Mouse (Mus musculus): ENCODE measurements around the gene Nfkbib. TPM values are rescaled to one million over a fixed set of nuclear protein-coding genes. Genes with fewer than 3 reads are reported as not detected.

Gene Nfkbib
- polyA plus RNA-seq, 1 experiment: 34.0 TPM

DNA sequence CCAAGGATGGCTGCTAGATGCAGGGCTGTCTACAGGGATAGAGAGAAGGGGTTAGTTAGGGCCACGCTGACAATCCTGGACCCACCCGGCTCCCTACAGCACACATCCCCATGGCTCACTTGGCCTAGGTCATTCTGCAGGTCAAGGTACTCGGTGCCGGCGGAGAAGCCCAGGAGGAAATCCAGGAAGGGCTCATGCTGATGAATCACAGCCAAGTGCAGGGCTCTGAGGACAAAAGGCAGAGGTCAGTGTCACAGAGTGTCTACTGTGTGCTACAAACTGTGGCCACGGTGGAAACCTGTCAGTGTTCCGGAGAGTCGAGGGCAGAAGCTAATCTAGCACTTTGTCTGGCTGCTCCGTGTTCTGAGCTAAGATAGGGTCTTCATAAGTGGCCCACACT, 5.4 kb downstream of the Nfkbib start:
- Histone ChIP-seq H3K27ac (ENCODE audit: insufficient read depth, low read length) (no peak overlapping the region), H3K4me3 (ENCODE audit: insufficient read depth, low read length) (no peak overlapping the region), H3K4me1 (ENCODE audit: control insufficient read depth, insufficient read depth, low read length) (peaks cover 3% of the 10 kb centered on the region; the same call in 1 of the 2 replicates)
- no peak for TF ChIP-seq CTCF (IDR thresholded peaks at IDR 0.05; ENCODE audit: extremely low read depth, insufficient read depth, low read length)
- no peak for TF ChIP-seq POLR2A (IDR thresholded peaks at IDR 0.05; ENCODE audit: extremely low read depth, insufficient read depth, low read length)

DNA sequence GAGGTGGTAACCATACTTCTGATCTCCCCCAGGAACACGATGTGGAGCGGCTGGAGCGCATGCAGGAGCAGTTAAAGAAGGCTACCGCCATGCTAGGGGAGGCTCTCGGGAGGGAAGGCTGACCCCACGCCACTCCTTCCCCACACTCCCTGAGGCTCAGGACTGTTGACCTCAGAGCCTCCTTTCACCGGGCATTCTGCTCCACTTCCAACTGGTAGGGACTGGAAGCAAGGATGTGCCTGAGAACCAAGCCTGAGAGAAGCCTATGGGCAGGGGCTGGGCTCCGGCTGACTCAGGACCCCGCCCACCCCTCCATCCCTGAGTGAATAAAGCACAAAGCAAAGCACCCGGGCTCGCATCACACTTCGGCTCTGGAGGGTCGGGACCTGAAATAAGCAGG, 8.7 kb downstream of the Nfkbib start:
- TF ChIP-seq CTCF (IDR thresholded peaks at IDR 0.05; ENCODE audit: extremely low read depth, insufficient read depth, low read length) (no peak), POLR2A (IDR thresholded peaks at IDR 0.05; ENCODE audit: extremely low read depth, insufficient read depth, low read length) (no peak)
- Histone ChIP-seq H3K4me3 (ENCODE audit: insufficient read depth, low read length) (no peak overlapping the region), H3K27ac (ENCODE audit: insufficient read depth, low read length) (no peak overlapping the region)

DNA sequence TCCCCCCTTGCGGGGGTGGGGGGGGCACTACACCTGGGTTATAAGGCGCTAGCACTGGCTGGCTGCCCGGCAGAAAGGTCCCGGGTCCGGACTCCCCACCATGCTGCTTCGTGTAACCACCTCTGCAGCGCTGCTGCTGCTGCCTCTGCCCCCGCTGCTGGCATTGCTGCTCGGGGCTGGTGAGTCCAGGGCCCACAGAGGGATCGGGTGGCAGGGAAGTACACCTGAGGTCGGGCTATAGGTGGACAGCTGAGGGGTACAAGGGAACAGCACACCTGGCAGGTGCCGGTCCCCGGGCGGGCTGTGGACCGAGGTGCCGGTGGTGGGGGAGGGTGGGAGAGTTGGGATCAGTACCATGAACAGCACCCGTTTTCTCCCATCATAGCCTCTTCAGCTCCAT, 11.2 kb downstream of the Nfkbib start, which contains the start of gene Ccer2:
Gene Ccer2, plus strand, starts transcription at position 96 of the 400 bp plus-strand sequence.
- no peak within 1 kb of the TSS for H3K27ac ChIP-seq (ENCODE audit: insufficient read depth, low read length)
- no peak for TF ChIP-seq CTCF (IDR thresholded peaks at IDR 0.05; ENCODE audit: extremely low read depth, insufficient read depth, low read length)
- TF ChIP-seq POLR2A (IDR thresholded peaks at IDR 0.05; ENCODE audit: extremely low read depth, insufficient read depth, low read length): no peak
- H3K4me3 ChIP-seq (ENCODE audit: insufficient read depth, low read length): no peak within 1 kb of the TSS
- H3K4me1 ChIP-seq (ENCODE audit: control insufficient read depth, insufficient read depth, low read length): no peaks in the 10 kb centered on the region

More for the DNA sequence above, 8.7 kb downstream of the Nfkbib start:
- H3K4me1 ChIP-seq (ENCODE audit: control insufficient read depth, insufficient read depth, low read length): no peaks in the 10 kb centered on the region

DNA sequence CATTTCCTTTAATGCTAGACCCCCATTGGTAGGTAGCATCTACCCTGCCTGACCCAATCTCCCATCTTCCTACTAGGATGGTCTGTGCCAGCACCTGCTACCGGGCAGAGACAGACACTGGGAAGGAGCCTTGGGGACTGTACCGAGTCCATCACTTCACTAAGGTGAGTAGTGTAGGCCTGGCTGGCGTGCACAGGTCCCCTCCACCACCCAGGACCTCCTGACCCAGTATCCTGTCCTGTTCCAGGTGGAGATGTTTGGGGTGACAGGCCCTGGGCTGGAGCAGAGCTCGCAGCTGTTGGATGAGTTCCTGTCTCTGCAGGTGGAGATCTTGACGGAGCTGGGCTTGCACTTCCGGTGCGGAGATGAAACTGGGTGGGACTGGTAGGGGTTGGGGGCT, 17.4 kb downstream of the Nfkbib start:
- TF ChIP-seq CTCF (IDR thresholded peaks at IDR 0.05; ENCODE audit: extremely low read depth, insufficient read depth, low read length): no peak
- no peak for TF ChIP-seq POLR2A (IDR thresholded peaks at IDR 0.05; ENCODE audit: extremely low read depth, insufficient read depth, low read length)

DNA sequence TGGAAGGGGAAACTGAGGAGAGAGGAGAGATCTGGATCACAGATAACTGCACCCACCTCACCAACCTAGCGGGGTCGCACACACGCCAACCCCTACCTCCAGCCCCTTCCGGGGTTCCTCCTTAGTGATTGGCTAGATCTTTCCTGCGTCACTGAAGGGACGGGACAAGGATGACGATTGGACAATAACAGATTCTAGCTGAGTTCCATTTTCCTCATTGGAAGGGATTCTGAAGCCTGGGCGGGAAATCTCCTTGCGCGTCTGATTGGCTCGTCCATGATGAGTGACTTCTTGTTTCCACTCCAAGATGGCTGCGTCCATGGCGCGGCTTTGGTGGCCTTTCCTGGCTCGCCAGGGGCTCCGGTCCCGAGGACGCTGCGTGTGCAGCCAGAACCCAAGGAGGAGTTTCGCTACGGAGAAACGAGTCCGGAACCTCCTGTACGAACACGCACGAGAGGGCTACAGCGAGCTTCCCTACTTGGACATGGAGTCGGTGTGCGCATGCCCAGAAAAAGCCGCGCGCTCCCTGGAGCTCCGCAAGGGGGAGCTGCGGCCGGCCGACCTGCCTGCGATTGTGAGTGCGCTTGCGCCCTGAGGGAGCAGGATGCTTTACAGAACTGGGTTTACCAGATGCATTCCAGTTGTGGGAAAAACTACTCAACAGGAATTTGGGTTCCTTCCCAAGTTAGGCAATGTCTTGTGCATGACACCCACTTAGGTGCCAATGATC, 25.4 kb downstream of the Nfkbib start, which contains the start of the genes Mrps12 and Sars2:
Gene Mrps12, minus strand, starts transcription at position 112 of the 730 bp plus-strand sequence.
Gene Sars2, plus strand, starts transcription at position 284 of the 730 bp plus-strand sequence.
- TF ChIP-seq CTCF (IDR thresholded peaks at IDR 0.05; ENCODE audit: extremely low read depth, insufficient read depth, low read length) (peak; percentile 59), POLR2A (IDR thresholded peaks at IDR 0.05; ENCODE audit: extremely low read depth, insufficient read depth, low read length) (peak; percentile 97)
- peak within 1 kb of the TSS; percentile 70 for H3K27ac ChIP-seq (ENCODE audit: insufficient read depth, low read length)
- peak within 1 kb of the TSS; percentile 55 for H3K4me3 ChIP-seq (ENCODE audit: insufficient read depth, low read length)
- peaks cover 8% of the 10 kb centered on the region for H3K4me1 ChIP-seq (ENCODE audit: control insufficient read depth, insufficient read depth, low read length)

More for the DNA sequence above, 17.4 kb downstream of the Nfkbib start:
- Histone ChIP-seq H3K27ac (ENCODE audit: insufficient read depth, low read length) (no peak overlapping the region), H3K4me3 (ENCODE audit: insufficient read depth, low read length) (no peak overlapping the region), H3K4me1 (ENCODE audit: control insufficient read depth, insufficient read depth, low read length) (no peaks in the 10 kb centered on the region)

DNA sequence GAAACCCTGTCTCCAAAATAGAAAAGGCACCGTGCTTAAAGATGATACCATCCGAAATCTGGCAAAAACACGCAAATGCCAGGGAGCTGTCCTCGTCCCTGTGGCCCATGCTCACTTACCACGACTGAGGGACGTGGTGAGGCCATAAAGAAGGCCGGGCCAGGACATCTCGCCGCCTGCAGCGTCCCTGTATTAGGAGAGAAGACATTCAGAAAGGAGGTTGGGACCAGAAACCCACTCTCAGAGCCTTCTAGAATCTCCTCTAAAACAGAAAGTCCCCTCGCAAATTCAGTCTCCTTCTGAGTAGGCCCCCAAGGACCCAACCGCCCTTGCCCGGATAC, 26.0 kb downstream of the Nfkbib start:
- peaks cover 8% of the 10 kb centered on the region for H3K4me1 ChIP-seq (ENCODE audit: control insufficient read depth, insufficient read depth, low read length)
- TF ChIP-seq POLR2A (IDR thresholded peaks at IDR 0.05; ENCODE audit: extremely low read depth, insufficient read depth, low read length) (no peak), CTCF (IDR thresholded peaks at IDR 0.05; ENCODE audit: extremely low read depth, insufficient read depth, low read length) (no peak)
- H3K4me3 ChIP-seq (ENCODE audit: insufficient read depth, low read length): peak overlapping the region; percentile 55
- H3K27ac ChIP-seq (ENCODE audit: insufficient read depth, low read length): no peak overlapping the region

DNA sequence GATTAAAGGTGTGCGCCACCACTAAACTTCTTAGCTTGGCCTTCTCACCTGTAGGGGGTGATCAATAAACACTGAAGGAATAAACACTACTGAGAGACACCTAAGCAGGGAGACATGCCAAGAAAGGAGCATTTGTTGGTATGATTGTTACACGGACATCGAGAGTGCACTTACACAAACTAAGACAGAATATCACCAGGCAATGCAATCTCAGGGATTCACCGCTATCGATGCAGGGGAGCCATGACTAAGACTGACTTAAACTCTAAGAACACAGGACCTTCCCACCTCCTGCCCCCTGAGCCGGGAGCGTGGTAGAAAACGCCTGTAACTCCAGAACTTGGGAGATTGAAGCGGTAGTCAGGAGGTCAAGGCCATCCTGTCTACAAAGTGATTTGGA, 26.4 kb downstream of the Nfkbib start:
- Histone ChIP-seq H3K27ac (ENCODE audit: insufficient read depth, low read length) (no peak overlapping the region), H3K4me3 (ENCODE audit: insufficient read depth, low read length) (peak overlapping the region; percentile 55), H3K4me1 (ENCODE audit: control insufficient read depth, insufficient read depth, low read length) (peaks cover 8% of the 10 kb centered on the region)
- TF ChIP-seq POLR2A (IDR thresholded peaks at IDR 0.05; ENCODE audit: extremely low read depth, insufficient read depth, low read length) (no peak), CTCF (IDR thresholded peaks at IDR 0.05; ENCODE audit: extremely low read depth, insufficient read depth, low read length) (no peak)

DNA sequence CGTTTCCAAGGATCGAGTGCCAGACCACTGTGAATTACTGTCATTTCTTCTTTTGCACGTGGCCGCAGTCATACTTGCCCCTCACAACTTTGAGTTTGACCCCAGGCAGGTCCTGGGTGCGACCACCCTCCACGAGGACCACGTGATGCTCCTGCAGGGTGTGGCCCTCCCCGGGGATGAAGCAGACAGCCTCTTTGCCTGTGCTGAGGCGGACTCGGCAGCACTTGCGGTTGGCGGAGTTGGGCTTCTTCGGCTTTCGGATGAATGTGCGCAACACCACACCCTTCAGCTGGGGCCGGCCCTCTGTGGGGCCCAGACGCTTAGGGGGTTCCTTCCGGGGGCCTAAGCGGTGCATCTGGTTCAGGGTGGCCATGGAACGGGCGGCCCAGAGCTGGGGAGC, 27.5 kb downstream of the Nfkbib start:
- no peak for TF ChIP-seq POLR2A (IDR thresholded peaks at IDR 0.05; ENCODE audit: extremely low read depth, insufficient read depth, low read length)
- TF ChIP-seq CTCF (IDR thresholded peaks at IDR 0.05; ENCODE audit: extremely low read depth, insufficient read depth, low read length): no peak
- H3K27ac ChIP-seq (ENCODE audit: insufficient read depth, low read length): no peak overlapping the region

DNA sequence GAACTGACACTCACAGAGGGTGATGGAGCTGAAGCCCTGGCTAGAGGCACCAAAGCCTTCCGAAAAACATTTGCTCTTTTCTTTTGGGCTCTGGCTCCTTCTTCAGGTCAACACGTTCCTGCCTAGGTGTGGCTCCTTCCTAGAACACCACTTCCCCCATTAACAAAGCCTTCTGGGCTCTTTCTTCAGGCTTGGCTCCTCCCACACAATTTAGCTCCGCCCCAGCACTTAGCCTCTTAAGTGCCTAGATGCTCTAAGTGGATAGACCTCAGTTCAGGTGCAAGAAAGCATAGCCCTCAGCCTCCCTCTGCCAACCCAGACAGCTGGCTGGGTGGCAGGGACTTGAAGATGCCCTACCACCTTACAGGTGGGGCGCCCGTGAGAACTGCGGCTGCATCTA, 31.6 kb downstream of the Nfkbib start:
- Histone ChIP-seq H3K27ac (ENCODE audit: insufficient read depth, low read length) (no peak overlapping the region), H3K4me1 (ENCODE audit: control insufficient read depth, insufficient read depth, low read length) (peaks cover 4% of the 10 kb centered on the region), H3K4me3 (ENCODE audit: insufficient read depth, low read length) (no peak overlapping the region)
- TF ChIP-seq CTCF (IDR thresholded peaks at IDR 0.05; ENCODE audit: extremely low read depth, insufficient read depth, low read length): no peak
- no peak for TF ChIP-seq POLR2A (IDR thresholded peaks at IDR 0.05; ENCODE audit: extremely low read depth, insufficient read depth, low read length)

More for the DNA sequence above, 27.5 kb downstream of the Nfkbib start:
- Histone ChIP-seq H3K4me1 (ENCODE audit: control insufficient read depth, insufficient read depth, low read length) (peaks cover 8% of the 10 kb centered on the region), H3K4me3 (ENCODE audit: insufficient read depth, low read length) (no peak overlapping the region)

DNA sequence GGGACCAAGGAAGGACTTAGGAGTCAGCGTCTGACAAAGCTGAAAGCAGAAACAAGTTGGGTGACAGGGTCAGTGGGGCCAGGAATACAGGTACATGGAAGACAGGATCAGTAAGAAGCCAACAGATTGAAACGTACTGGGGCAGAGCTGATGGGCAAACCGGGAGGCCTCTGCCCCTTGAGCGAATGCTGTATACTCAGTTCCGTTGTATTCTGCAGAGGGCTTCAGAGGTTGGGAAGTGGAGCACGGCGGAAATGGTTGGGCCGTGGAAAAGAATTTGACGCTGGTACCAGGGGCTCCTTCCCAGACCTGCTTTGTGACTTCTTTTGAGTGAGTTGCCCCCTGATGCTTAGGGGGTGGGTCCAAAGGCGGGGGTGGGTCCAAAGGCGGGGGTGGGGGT, 34.1 kb downstream of the Nfkbib start:
- 0 out of 2 replicates have a peak overlapping the region, but pooled peaks have one; percentile 4 for H3K4me3 ChIP-seq (ENCODE audit: insufficient read depth, low read length)
- TF ChIP-seq CTCF (IDR thresholded peaks at IDR 0.05; ENCODE audit: extremely low read depth, insufficient read depth, low read length): no peak
- TF ChIP-seq POLR2A (IDR thresholded peaks at IDR 0.05; ENCODE audit: extremely low read depth, insufficient read depth, low read length): no peak
- no peak overlapping the region for H3K27ac ChIP-seq (ENCODE audit: insufficient read depth, low read length)
- H3K4me1 ChIP-seq (ENCODE audit: control insufficient read depth, insufficient read depth, low read length): peaks cover 3% of the 10 kb centered on the region; the same call in 1 of the 2 replicates

All from cortical plate, adult 2 months (tissue).